In the genomic region with DNA sequence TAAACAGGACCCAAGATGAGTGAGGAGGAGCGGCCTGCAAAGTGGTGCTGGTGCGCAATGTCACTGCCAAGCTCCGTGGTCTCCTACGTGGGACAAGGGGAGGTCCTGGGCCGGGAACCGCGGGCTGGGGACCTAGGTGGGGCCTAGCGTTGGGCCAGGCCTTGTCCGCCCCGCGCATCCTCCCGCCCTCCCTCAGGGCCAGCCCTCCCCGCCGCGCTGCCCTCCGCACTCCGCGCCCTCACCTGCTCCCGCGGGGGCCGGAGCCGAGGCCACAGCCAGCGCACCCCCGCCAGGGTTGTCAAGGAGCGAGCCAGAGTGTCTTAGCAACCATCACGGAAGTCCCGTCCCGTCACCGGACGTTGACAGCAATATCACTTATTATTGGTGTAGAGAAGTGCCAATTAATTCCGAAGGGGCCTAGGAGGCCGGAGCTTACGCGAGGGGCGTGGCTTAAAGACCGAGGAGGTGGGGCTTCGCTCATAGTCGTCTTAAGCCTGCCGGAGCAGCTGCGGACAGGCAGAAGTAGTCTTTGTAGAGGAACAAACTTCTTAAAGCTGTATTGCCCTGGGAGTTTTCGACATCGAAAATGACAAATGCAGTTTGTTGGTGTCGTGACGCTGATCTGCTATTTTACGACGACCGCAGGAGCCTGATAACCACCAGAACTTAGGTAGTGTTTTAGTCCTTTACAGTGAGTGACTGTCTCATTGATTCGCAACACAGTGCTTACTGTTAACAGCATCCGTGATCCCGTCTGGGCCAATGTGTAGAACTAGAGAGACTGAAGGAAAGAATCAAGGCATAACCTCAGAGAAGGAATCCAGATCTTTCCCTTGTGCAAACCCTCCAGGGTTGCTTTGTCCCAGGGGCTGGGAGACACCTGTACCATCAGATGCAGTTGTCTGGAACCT, we compare ENCODE assay signal across 8 mouse cellular contexts. TPM values are rescaled to one million over a fixed set of nuclear protein-coding genes. Genes with fewer than 3 reads are reported as not detected.
DNase-seq lines count a peak whose midpoint lies in the region; ATAC-seq lines count a peak whose summit lies in the region.

No protein-coding gene starts in this region.

- H3K9ac ChIP-seq in hindbrain, embryonic 14.5 days, result peak overlapping the region; percentile 86

- no peaks in the 10 kb centered on the region for H3K9me3 ChIP-seq in hindbrain, embryonic 14.5 days (ENCODE audit: control insufficient read depth, low read length)

- H3K36me3 ChIP-seq in hindbrain, embryonic 14.5 days (replicated peaks; ENCODE audit: control insufficient read depth, insufficient read depth), result no peaks in the 10 kb centered on the region

- peak overlapping the region; percentile 82 for H3K27ac ChIP-seq in hindbrain, embryonic 14.5 days

- peak overlapping the region; percentile 91 for H3K4me2 ChIP-seq in hindbrain, embryonic 14.5 days (replicated peaks)

- H3K27me3 ChIP-seq in hindbrain, embryonic 14.5 days (ENCODE audit: control insufficient read depth, insufficient read depth, low read length), result no peaks in the 10 kb centered on the region

- peak overlapping the region; percentile 84 for H3K4me3 ChIP-seq in hindbrain, embryonic 14.5 days (replicated peaks; ENCODE audit: low read length)

- ATAC-seq in hindbrain, embryonic 14.5 days (ENCODE audit: low FRiP score), result peak; percentile 98

- WGBS in hindbrain, embryonic 14.5 days, result under 1% methylated on average over 50 of the region's 50 CpGs

- DNase-seq in R1 (ENCODE audit: low read depth, low spot score), result peak; percentile 99
- peak; percentile 93 to 97 for DNase-seq in cerebellum, postnatal 25 days
- peak; percentile 83 to 93 for DNase-seq in frontal cortex, postnatal 25 days (ENCODE audit: low spot score in 2 of 2)
- DNase-seq in hindbrain, embryonic 14.5 days (ENCODE audit: low spot score), result peak; percentile 99
- DNase-seq in layer of hippocampus, postnatal 36 days, result peak; percentile 94
- peak; percentile 98 for DNase-seq in lung, postnatal 36 days
- DNase-seq in retina, postnatal 1 day, result peak; percentile 99
- DNase-seq in urinary bladder, adult 18-20 months (ENCODE audit: low spot score in 2 of 2), result peak; percentile 92 to 93

- H3K4me1 ChIP-seq in hindbrain, embryonic 14.5 days (replicated peaks; ENCODE audit: control insufficient read depth, insufficient read depth, low read length), result peaks cover 16% of the 10 kb centered on the region

RNA-seq across cellular contexts. Expression of a gene that starts 3.3 kb away (rescaled TPM):
- polyA plus RNA-seq in hindbrain, embryonic 14.5 days (2014; fragmentation: Nextera tagmentation; extraction: Ambion mirVana), result 64.6 and 67.8 TPM in 2 replicates
- total RNA-seq in layer of hippocampus, postnatal 36 days (2021), result 10 to 100 TPM; 52.4 to 53.3 TPM

RNA-seq across cellular contexts. Expression of a gene that starts 30.2 kb away (rescaled TPM):
- 20.9 and 24.8 TPM in 2 replicates for polyA plus RNA-seq in hindbrain, embryonic 14.5 days (2014; fragmentation: Nextera tagmentation; extraction: Ambion mirVana)
- total RNA-seq in layer of hippocampus, postnatal 36 days (2021), result 100 to 1,000 TPM; 729 to 800 TPM

RNA-seq across cellular contexts. Expression of a gene that starts 32.0 kb away (rescaled TPM):
- 5.9 and 6.7 TPM in 2 replicates for polyA plus RNA-seq in hindbrain, embryonic 14.5 days (2014; fragmentation: Nextera tagmentation; extraction: Ambion mirVana)
- total RNA-seq in layer of hippocampus, postnatal 36 days (2021), result 10 to 100 TPM; 25.3 to 31.9 TPM

RNA-seq across cellular contexts. Expression of a gene that starts 59.7 kb away (rescaled TPM):
- 1.4 and 5.5 TPM in 2 replicates for polyA plus RNA-seq in hindbrain, embryonic 14.5 days (2014; fragmentation: Nextera tagmentation; extraction: Ambion mirVana)
- total RNA-seq in layer of hippocampus, postnatal 36 days (2021), result 10 to 100 TPM in 1 of 2 experiments, 1 to 10 TPM in 1; 5.8 to 10.8 TPM

Comparison
In these comparisons a context has a peak if more than half of its experiments do, and no peak if none do; other contexts are left out.
1. Peak in every context shown above with its lines: DNase-seq, ATAC-seq, H3K4me3 ChIP-seq and H3K27ac ChIP-seq.